Mouse (Mus musculus) CH12.LX (cell line): Measurements from ENCODE around the gene Syk. TPM values are rescaled to one million over a fixed set of nuclear protein-coding genes. Genes with fewer than 3 reads are reported as not detected.
A peak's percentile ranks its signal among the peaks of the same experiment; 100 is the strongest.

Source experiments
- DNase-seq: peaks from one replicate; pipeline ENCODE4 v3.0.0-alpha.2; 2013; ENCODE audit errors: extremely low read depth
- H3K27ac ChIP-seq: 2 replicates; pipeline ENCODE4 v1.5.1; 2012; ENCODE audit warnings: low read depth, mild to moderate bottlenecking, control low read depth, moderate library complexity; ENCODE audit not compliant: insufficient read depth
- H3K27me3 ChIP-seq: replicated peaks from 2 replicates; pipeline ENCODE3; 2012; ENCODE audit warnings: inconsistent platforms
- H3K36me3 ChIP-seq, 2 experiments: replicated peaks in 1 of 2; 2 replicates each; pipeline versions ENCODE3 to v1.6.1; 2012; ENCODE audit warnings: inconsistent platforms in 1 of 2, low read length in 1 of 2, mild to moderate bottlenecking in 1 of 2, mixed read lengths in 1 of 2, moderate library complexity in 1 of 2; ENCODE audit not compliant: control insufficient read depth in 1 of 2, insufficient read depth in 1 of 2
- H3K4me1 ChIP-seq, 2 experiments: 2 replicates each; pipeline ENCODE4 v1.6.1; 2012; ENCODE audit warnings: inconsistent platforms in 1 of 2, moderate library complexity in 1 of 2; ENCODE audit not compliant: insufficient read depth in 2 of 2, control insufficient read depth in 1 of 2
- H3K4me2 ChIP-seq: 2 replicates; pipeline ENCODE4 v1.6.1; 2012; ENCODE audit warnings: low read depth, mild to moderate bottlenecking, control low read depth; ENCODE audit not compliant: poor library complexity, insufficient read depth, severe bottlenecking
- H3K4me3 ChIP-seq, 3 experiments: fragments of 150-350 bp in 1 of 3; sonication (generic) in 1 of 3; replicated peaks in 1 of 3; 2 replicates each; pipeline versions ENCODE3 to v1.5.1; 2011 to 2012; ENCODE audit warnings: low read depth in 2 of 3, low read length in 2 of 3, mild to moderate bottlenecking in 2 of 3, moderate library complexity in 2 of 3, control low read depth in 1 of 3, improper control_type of control experiment in 1 of 3, inconsistent platforms in 1 of 3, mixed read lengths in 1 of 3; ENCODE audit not compliant: poor library complexity in 1 of 3
- H3K79me2 ChIP-seq: replicated peaks from 2 replicates; pipeline ENCODE4 v1.6.1; 2012; ENCODE audit warnings: mild to moderate bottlenecking, moderate library complexity; ENCODE audit not compliant: control insufficient read depth, poor library complexity, insufficient read depth, severe bottlenecking; ENCODE audit errors: extremely low read depth
- H3K9ac ChIP-seq: 2 replicates; pipeline ENCODE4 v1.6.1; 2012; ENCODE audit warnings: low read depth, mild to moderate bottlenecking, control low read depth, moderate library complexity; ENCODE audit not compliant: insufficient read depth
- H3K9me3 ChIP-seq: replicated peaks from 2 replicates; pipeline ENCODE3; 2012; ENCODE audit warnings: low read length, inconsistent platforms, mixed read lengths
- BHLHE40 ChIP-seq: IDR thresholded peaks from 2 replicates; pipeline ENCODE4 v1.6.1; 2011; ENCODE audit warnings: mild to moderate bottlenecking, low read depth, low read length, improper control_type of control experiment
- CTCF ChIP-seq, 2 experiments: IDR thresholded peaks in 1 of 2; conservative IDR thresholded peaks in 1 of 2; 2 replicates each; pipeline ENCODE4 v1.5.1; 2011 to 2012; ENCODE audit warnings: low read depth in 2 of 2, low read length in 2 of 2, improper control_type of control experiment in 1 of 2, inconsistent platforms in 1 of 2, mild to moderate bottlenecking in 1 of 2, moderate library complexity in 1 of 2
- E2F4 ChIP-seq: IDR thresholded peaks from 2 replicates; pipeline ENCODE4 v1.6.1; 2011; ENCODE audit warnings: low read depth, low read length, improper control_type of control experiment; ENCODE audit not compliant: insufficient replicate concordance
- ELF1 ChIP-seq: IDR thresholded peaks from 2 replicates; pipeline ENCODE4 v1.6.1; 2014; ENCODE audit warnings: low read depth, mild to moderate bottlenecking, inconsistent platforms, low read length, improper control_type of control experiment
- ETS1 ChIP-seq: conservative IDR thresholded peaks from 2 replicates; pipeline ENCODE4 v1.6.1; 2012; ENCODE audit warnings: low read depth, mild to moderate bottlenecking, inconsistent platforms, low read length, improper control_type of control experiment, moderate library complexity
- GABPA ChIP-seq: IDR thresholded peaks from 2 replicates; pipeline ENCODE4 v1.6.1; 2012; ENCODE audit warnings: low read depth, low read length, improper control_type of control experiment, inconsistent platforms; ENCODE audit not compliant: insufficient replicate concordance
- HCFC1 ChIP-seq: IDR thresholded peaks from 2 replicates; pipeline ENCODE4 v1.6.1; 2012; ENCODE audit warnings: low read depth, mild to moderate bottlenecking, inconsistent platforms, low read length, improper control_type of control experiment
- IRF4 ChIP-seq: IDR thresholded peaks from 2 replicates; pipeline ENCODE4 v1.6.1; 2014; ENCODE audit warnings: low read depth, mild to moderate bottlenecking, inconsistent platforms, low read length, improper control_type of control experiment
- JUN ChIP-seq: IDR thresholded peaks from 2 replicates; pipeline ENCODE4 v1.6.1; 2011; ENCODE audit warnings: low read depth, mild to moderate bottlenecking, low read length, improper control_type of control experiment, moderate library complexity; ENCODE audit not compliant: insufficient read depth
- JUND ChIP-seq: conservative IDR thresholded peaks from 2 replicates; pipeline ENCODE4 v1.6.1; 2011; ENCODE audit warnings: low read depth, low read length, improper control_type of control experiment
- KAT2A ChIP-seq: IDR thresholded peaks from 2 replicates; pipeline ENCODE4 v1.6.1; 2012; ENCODE audit warnings: low read length, improper control_type of control experiment, inconsistent platforms; ENCODE audit not compliant: insufficient replicate concordance
- MAX ChIP-seq: IDR thresholded peaks from 2 replicates; pipeline ENCODE4 v1.6.1; 2011; ENCODE audit warnings: low read length, improper control_type of control experiment
- MAZ ChIP-seq: IDR thresholded peaks from 2 replicates; pipeline ENCODE4 v1.6.1; 2012; ENCODE audit warnings: low read depth, mild to moderate bottlenecking, inconsistent platforms, low read length, improper control_type of control experiment, moderate library complexity
- MEF2A ChIP-seq: IDR thresholded peaks from 2 replicates; pipeline ENCODE4 v1.6.1; 2014; ENCODE audit warnings: low read depth, mild to moderate bottlenecking, inconsistent platforms, low read length, improper control_type of control experiment, borderline replicate concordance
- MXI1 ChIP-seq: IDR thresholded peaks from 2 replicates; pipeline ENCODE4 v1.6.1; 2011; ENCODE audit warnings: mild to moderate bottlenecking, low read depth, low read length, improper control_type of control experiment
- MYC ChIP-seq: IDR thresholded peaks from 2 replicates; pipeline ENCODE4 v1.6.1; 2011; ENCODE audit warnings: low read depth, mild to moderate bottlenecking, improper control_type of control experiment, low read length
- NELFE ChIP-seq: IDR thresholded peaks from 2 replicates; pipeline ENCODE4 v1.6.1; 2011; ENCODE audit warnings: low read depth, low read length, improper control_type of control experiment
- NRF1 ChIP-seq: IDR thresholded peaks from 2 replicates; pipeline ENCODE4 v1.6.1; 2014; ENCODE audit warnings: low read depth, mild to moderate bottlenecking, inconsistent platforms, low read length, improper control_type of control experiment, moderate library complexity
- PAX5 ChIP-seq: IDR thresholded peaks from 2 replicates; pipeline ENCODE4 v1.6.1; 2012; ENCODE audit warnings: low read length, inconsistent platforms, mixed read lengths
- POLR2A ChIP-seq: IDR thresholded peaks from 2 replicates; pipeline ENCODE4 v1.6.1; 2011; ENCODE audit warnings: low read depth, mild to moderate bottlenecking, improper control_type of control experiment, low read length
- RAD21 ChIP-seq: IDR thresholded peaks from 2 replicates; pipeline ENCODE4 v1.6.1; 2011; ENCODE audit warnings: low read depth, mild to moderate bottlenecking, low read length, improper control_type of control experiment, moderate library complexity
- RCOR1 ChIP-seq: conservative IDR thresholded peaks from 2 replicates; pipeline ENCODE4 v1.6.1; 2012; ENCODE audit warnings: low read depth, mild to moderate bottlenecking, inconsistent platforms, low read length, improper control_type of control experiment
- SIN3A ChIP-seq: IDR thresholded peaks from 2 replicates; pipeline ENCODE4 v1.6.1; 2012; ENCODE audit warnings: low read length, improper control_type of control experiment, inconsistent platforms
- SMC3 ChIP-seq: IDR thresholded peaks from 2 replicates; pipeline ENCODE4 v1.6.1; 2011; ENCODE audit warnings: low read depth, low read length, improper control_type of control experiment
- TBP ChIP-seq: conservative IDR thresholded peaks from 2 replicates; pipeline ENCODE4 v1.6.1; 2011; ENCODE audit warnings: low read depth, low read length, improper control_type of control experiment
- TCF12 ChIP-seq: IDR thresholded peaks from 2 replicates; pipeline ENCODE4 v1.6.1; 2014; ENCODE audit warnings: low read depth, mild to moderate bottlenecking, inconsistent platforms, low read length, improper control_type of control experiment
- UBTF ChIP-seq: IDR thresholded peaks from 2 replicates; pipeline ENCODE4 v1.6.1; 2012; ENCODE audit warnings: low read depth, mild to moderate bottlenecking, inconsistent platforms, low read length, improper control_type of control experiment, moderate library complexity
- USF2 ChIP-seq: conservative IDR thresholded peaks from 2 replicates; pipeline ENCODE4 v1.6.1; 2011; ENCODE audit warnings: low read depth, low read length, improper control_type of control experiment
- ZC3H11A ChIP-seq: IDR thresholded peaks from 2 replicates; pipeline ENCODE4 v1.6.1; 2012; ENCODE audit warnings: low read depth, mild to moderate bottlenecking, inconsistent platforms, low read length, improper control_type of control experiment
- ZKSCAN1 ChIP-seq: IDR thresholded peaks from 2 replicates; pipeline ENCODE4 v1.6.1; 2012; ENCODE audit warnings: low read depth, inconsistent platforms, low read length, improper control_type of control experiment, borderline replicate concordance
- ZMIZ1 ChIP-seq: IDR thresholded peaks from 2 replicates; pipeline ENCODE4 v1.6.1; 2012; ENCODE audit warnings: low read depth, mild to moderate bottlenecking, inconsistent platforms, low read length, improper control_type of control experiment
- ZNF384 ChIP-seq: IDR thresholded peaks from 2 replicates; pipeline ENCODE4 v1.6.1; 2012; ENCODE audit warnings: low read depth, low read length, improper control_type of control experiment, inconsistent platforms
- dilution Hi-C: fragments of 300-500 bp; cut with MboI; formaldehyde crosslinking; loops from 2 replicates; pipeline ENCODE4 v1.14.3; 2020; ENCODE audit warnings: low sequenced_read_pairs; ENCODE audit not compliant: extremely low pct_unique_long_range_greater_than_20kb, extremely low pct_ligation_motif_present
- in situ Hi-C: fragments of 300-500 bp; cut with MboI; formaldehyde crosslinking; loops from 3 replicates; pipeline ENCODE4 v1.14.3; 2019; ENCODE audit warnings: low sequenced_read_pairs, low pct_ligation_motif_present, low pct_unique_long_range_greater_than_20kb, mixed read lengths
- polyA plus RNA-seq: library from polyadenylated mRNA; unstranded; fragments of >175 nt; gene quantifications from 2 replicates; pipeline ENCODE4 v1.2.1, GENCODE M21; 2012; ENCODE audit warnings: low read depth; ENCODE audit not compliant: insufficient read length
- total RNA-seq, 2 experiments: library from RNA; depleted of rRNA; stranded (reverse); fragments of 300-350 nt in 1 of 2; fragments of >200 nt in 1 of 2; gene quantifications; 2 replicates each; pipeline ENCODE4 v1.2.3; 2012 to 2014

Syk gene
- total and polyA plus RNA-seq, 3 experiments: 117 to 185 (median 163) TPM

DNA sequence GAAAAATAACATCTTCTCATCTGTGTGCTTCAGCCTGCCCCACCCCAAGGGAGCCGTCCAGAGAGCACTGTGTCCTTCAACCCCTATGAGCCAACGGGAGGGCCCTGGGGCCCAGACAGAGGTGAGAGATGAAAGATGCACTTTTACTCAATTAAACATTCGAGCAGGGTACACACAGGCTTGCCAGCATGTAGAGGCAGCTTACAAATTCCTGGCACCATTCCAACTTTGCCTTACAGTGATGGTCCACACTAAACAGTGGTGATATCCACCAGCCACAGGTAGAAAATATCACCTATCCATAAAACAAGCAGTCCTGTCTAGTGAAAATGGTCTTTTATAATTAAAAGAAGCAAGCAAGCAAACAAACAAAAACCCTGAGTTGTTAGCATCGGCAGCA lies 48.7 kb downstream of the Syk start:
- Histone ChIP-seq H3K79me2 (no peaks in the 10 kb centered on the region; the same call in 1 of the 2 replicates), H3K27ac (no peak overlapping the region), H3K9me3 (no peaks in the 10 kb centered on the region), H3K36me3 (peaks cover 73 to 90% of the 10 kb centered on the region in 2 experiments), H3K4me3 (no peak overlapping the region)
- in situ Hi-C loops: no loop called here
- TF ChIP-seq MYC (no peak), UBTF (no peak), USF2 (no peak), MAX (no peak), JUN (no peak), SIN3A (no peak), SMC3 (no peak), TCF12 (no peak), RAD21 (no peak), MAZ (no peak), CTCF (conservative IDR thresholded peaks at IDR 0.05 in 1 of 2, IDR thresholded peaks at IDR 0.05 in 1 of 2; ENCODE audit: low read depth in 2 of 2, low read length in 2 of 2) (no peak), ZKSCAN1 (no peak), ZC3H11A (no peak), ZMIZ1 (no peak), MEF2A (no peak), JUND (no peak), IRF4 (no peak)
- TF ChIP-seq, all 38 proteins: peak for 0
- H3K27me3 ChIP-seq: no peaks in the 10 kb centered on the region
- dilution Hi-C loops: no loop called here
- no peak overlapping the region for H3K4me2 ChIP-seq
- no peak overlapping the region for H3K9ac ChIP-seq
- peaks cover 9 to 72% of the 10 kb centered on the region in 2 experiments for H3K4me1 ChIP-seq
- no peak for DNase-seq

DNA sequence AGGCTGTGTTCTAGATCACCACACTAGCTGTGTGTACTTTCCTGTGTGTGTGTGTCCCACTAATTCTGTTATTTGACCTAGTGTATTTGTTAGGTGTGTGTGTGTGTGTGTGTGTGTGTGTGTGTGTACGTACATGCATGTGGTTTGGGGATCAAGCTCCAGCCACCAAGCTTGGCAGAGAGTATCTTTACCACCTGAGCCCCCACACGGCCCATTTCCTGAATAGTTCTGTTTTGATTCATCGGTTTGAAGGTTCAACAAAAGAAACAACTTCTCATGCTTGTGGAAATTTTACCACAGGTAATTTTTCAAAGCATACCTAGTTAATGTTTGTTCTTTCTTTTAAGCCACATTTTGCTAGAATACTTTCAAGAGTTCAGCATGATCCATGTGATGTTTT lies 52.5 kb downstream of the Syk start:
- peak overlapping the region; percentile 95 for H3K27ac ChIP-seq
- H3K4me2 ChIP-seq: peak overlapping the region; percentile 39
- peaks cover 11 to 63% of the 10 kb centered on the region in 2 experiments for H3K4me1 ChIP-seq
- no peaks in the 10 kb centered on the region for H3K27me3 ChIP-seq
- H3K9ac ChIP-seq: peak overlapping the region; percentile 43; the same call in 1 of the 2 replicates
- H3K79me2 ChIP-seq: peaks cover 10% of the 10 kb centered on the region
- no peaks in the 10 kb centered on the region for H3K9me3 ChIP-seq
- in situ Hi-C loops (no loop called here), dilution Hi-C loops (no loop called here)
- no peak for DNase-seq
- H3K36me3 ChIP-seq: peaks cover 76 to 89% of the 10 kb centered on the region in 2 experiments
- H3K4me3 ChIP-seq: no peak overlapping the region
- TF ChIP-seq ZNF384 (no peak), ZKSCAN1 (no peak), MXI1 (no peak), HCFC1 (no peak), USF2 (no peak), BHLHE40 (peak; percentile 61), RCOR1 (no peak), MAX (no peak), PAX5 (no peak), KAT2A (no peak), ZC3H11A (no peak), TBP (no peak), NRF1 (no peak), NELFE (no peak), CTCF (conservative IDR thresholded peaks at IDR 0.05 in 1 of 2, IDR thresholded peaks at IDR 0.05 in 1 of 2; ENCODE audit: low read depth in 2 of 2, low read length in 2 of 2) (no peak), MYC (no peak), GABPA (no peak), MAZ (peak; percentile 29; the same call in 1 of the 2 replicates), ETS1 (0 out of 2 replicates have a peak, but pooled peaks have one; percentile 27), SIN3A (no peak), ZMIZ1 (no peak), ELF1 (no peak), POLR2A (no peak), JUND (peak; percentile 59), E2F4 (no peak), UBTF (no peak), SMC3 (no peak)
